Mouse (Mus musculus) layer of hippocampus, adult 9-11 months (tissue): ENCODE data around the gene Vmn2r53.
"Not testable (repeated sequence)": the region's sequence is repeated elsewhere in the genome, so short reads cannot be mapped to it uniquely, and the experiment has no call there.

Source experiments
- DNase-seq: peaks from one replicate; pipeline ENCODE4 v3.0.0; 2022

Vmn2r53 gene

GRCm38 (mm10) chr7:12608688-12609087 is at the start of gene Vmn2r53:
Gene Vmn2r53 (minus strand): TSS chr7:12608788.
- DNase-seq, result no peak

DNA sequence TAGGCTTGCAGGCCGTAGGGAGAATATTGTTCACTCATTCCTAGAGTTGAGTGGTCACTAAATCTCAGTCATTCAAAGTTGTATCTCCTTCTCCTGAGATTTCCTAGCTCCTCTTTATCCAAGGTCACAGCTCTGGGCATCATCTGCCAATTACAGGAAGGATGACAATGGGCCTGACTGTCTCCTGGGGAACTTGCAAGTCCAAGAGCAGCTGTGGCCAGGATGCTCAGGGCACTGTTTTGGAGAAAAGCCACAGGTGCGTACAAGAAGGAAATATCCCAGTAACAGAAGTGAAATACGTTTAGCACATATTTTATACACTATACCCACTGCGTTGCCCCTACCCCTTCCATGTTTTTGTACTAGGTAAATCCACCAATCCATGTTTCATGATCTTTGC is 31.6 kb upstream of the Vmn2r53 start, which contains the start of gene Vmn2r54:
TSS of gene Vmn2r54 (minus strand) at position 101 of the 400 bp plus-strand sequence.
- DNase-seq, result not testable (repeated sequence)
